Mouse (Mus musculus): ENCODE measurements around the gene Lingo2. TPM values are rescaled to one million over a fixed set of nuclear protein-coding genes. Genes with fewer than 3 reads are reported as not detected.

Lingo2 gene
- polyA plus RNA-seq (2012; ENCODE audit: insufficient read depth, insufficient read length, missing spikeins): not detected in 2 replicates

DNA sequence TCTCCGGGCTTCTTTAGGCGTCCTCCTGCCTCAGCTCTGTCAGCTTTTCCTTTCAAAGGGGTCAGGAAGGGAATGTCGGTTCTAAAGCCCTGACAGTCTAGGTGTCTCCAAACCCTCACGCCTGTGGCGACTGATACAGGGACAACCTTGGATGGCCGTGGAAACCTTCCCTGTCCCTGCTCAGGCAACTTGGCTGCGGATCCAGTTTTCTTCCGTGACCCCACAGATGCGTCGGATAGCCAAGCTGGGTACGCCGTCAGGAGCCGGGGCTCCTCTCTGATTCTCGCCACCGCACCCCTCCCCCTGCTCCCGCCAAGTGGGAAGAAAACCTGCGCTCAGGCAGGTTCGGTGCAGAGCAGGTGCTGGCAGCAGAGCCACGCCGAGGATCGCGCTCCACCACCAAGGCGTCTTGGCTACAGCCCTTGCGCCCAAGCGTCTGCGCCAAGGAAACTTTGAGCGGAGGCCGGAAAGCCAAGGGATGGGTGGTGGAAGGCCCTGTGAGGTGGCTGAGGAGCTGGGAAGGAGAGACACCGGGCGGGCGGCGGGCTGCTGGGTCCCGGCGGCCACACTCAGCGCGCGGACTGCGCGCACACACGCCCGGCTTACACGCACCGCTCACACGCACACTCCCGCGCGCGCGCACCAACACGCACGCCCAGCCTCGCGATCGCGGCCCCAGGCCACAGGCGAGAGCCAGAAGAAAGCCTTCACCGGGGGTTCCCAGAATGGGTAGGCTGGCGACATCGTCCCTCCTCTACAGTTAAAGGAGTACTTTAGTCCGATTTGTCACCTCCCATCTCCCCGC is at the start of gene Lingo2:
TSS of gene Lingo2 (minus strand) at position 598 of the 805 bp plus-strand sequence.
- 0 out of 2 replicates have a peak within 1 kb of the TSS, but pooled peaks have one; percentile 6 for H3K4me3 ChIP-seq (ENCODE audit: insufficient read depth, low read depth, low read length)
- no peaks in the 10 kb centered on the region; the same call in 1 of the 2 replicates for H3K4me1 ChIP-seq (ENCODE audit: control insufficient read depth, insufficient read depth, insufficient read length, low read length)

DNA sequence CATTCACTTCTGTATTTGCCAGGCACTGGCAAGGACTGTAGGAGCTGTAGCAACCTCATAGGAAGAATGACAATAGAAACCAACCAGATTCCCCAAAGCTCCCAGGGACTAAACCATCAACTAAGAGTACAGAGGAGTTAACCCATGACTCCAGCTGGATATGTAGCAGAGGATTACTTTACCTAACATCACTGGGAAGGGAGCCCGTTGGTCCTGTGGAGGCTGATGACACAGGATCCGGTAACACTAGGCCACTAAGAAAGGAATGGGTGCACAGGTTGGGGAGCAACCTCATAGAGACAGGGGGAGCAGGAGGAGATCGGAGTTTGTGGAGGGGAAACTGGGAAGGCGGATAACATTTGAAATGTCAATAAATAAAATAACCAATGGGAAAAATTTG is 21.8 kb upstream of the Lingo2 start:
- Histone ChIP-seq H3K27ac (replicated peaks; ENCODE audit: low read depth, low read length) (no peak overlapping the region), H3K4me3 (ENCODE audit: insufficient read depth, low read depth, low read length) (no peak overlapping the region), H3K4me1 (ENCODE audit: control insufficient read depth, insufficient read depth, insufficient read length, low read length) (no peaks in the 10 kb centered on the region)

More for the DNA sequence above, at the start of gene Lingo2:
- H3K27ac ChIP-seq (replicated peaks; ENCODE audit: low read depth, low read length): no peak within 1 kb of the TSS

DNA sequence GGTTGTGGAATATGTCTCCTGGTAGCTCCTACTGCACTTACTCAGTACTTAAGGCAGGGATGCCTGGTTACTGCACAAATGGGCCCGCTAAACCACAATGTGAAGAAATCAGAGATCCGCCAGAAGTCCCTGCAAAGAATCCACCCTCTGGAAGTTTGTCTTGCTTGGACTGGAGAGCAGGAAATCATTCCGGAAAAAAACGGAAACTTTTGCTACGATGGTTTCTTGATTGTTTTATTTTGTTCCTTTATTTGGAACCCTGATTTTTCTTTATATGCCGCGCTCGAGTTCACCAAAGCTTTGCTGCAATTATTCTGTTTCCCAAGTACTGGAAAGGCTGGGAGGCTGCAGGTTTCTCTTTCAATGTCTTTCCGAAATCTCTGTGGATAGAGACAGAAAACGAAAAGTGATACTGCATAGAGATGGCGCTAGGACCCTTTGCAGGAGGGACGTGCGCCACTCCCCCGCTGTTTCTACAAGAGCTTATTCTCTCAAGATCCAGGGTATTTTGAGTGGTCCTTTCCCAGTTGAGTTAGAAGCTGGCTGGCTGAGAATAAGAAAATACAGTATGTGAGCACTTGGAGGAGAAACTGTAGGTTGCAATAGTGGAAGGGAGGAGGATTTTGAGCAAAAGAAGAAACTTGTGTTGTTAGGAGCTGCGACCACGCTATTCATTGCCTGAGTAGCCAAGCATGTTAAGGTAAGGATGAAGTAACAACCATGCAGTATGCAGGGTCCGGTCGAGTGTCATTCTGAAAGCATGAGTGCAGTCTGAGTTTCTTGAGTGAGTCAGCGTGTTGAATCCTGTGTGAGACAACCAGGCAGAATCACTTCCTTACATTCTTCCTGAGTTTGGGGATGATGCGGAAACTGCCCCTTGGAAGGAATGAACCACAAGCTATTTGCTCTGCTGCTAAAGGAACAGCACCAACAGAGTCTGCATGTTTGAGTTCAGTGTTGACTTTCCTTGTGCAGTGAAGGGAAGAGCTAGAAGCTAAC is 1.2 kb upstream of the Lingo2 start:
- H3K4me1 ChIP-seq (ENCODE audit: control insufficient read depth, insufficient read depth, insufficient read length, low read length): no peaks in the 10 kb centered on the region; the same call in 1 of the 2 replicates
- H3K4me3 ChIP-seq (ENCODE audit: insufficient read depth, low read depth, low read length): no peak overlapping the region
- no peak overlapping the region for H3K27ac ChIP-seq (replicated peaks; ENCODE audit: low read depth, low read length)

DNA sequence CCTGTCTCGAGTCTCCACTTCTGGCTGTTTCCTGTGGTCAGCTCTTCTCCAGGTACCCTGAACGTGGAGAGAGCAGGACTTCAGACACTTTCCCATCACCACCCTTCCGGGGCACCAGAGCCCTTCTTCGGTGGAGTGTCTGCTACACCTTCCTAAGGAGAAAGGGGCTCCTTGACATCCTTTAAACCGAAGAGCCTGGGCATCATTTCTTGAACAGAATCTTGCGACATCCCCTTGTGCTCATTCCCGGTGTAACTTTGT is 338 bp upstream of the Lingo2 start:
- H3K4me3 ChIP-seq (ENCODE audit: insufficient read depth, low read depth, low read length): no peak overlapping the region
- no peak overlapping the region for H3K27ac ChIP-seq (replicated peaks; ENCODE audit: low read depth, low read length)
- H3K4me1 ChIP-seq (ENCODE audit: control insufficient read depth, insufficient read depth, insufficient read length, low read length): no peaks in the 10 kb centered on the region; the same call in 1 of the 2 replicates

DNA sequence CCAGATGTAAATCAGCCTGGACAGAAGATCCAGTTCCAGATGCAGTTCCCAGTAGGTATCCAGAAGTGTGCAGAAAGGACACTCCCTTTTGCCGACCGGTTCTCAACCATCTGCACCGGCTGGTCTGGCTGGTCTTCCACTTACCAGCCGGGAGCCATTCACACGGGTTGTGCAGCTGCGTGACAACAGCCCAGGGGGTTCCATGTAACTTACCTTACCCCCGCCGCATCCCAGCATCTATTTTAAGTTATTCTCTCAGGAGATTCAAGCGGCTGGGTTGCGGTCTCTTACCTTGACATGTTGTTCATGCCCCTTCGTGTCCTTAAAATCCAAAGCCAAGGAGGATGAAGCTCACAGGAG is 777 bp downstream of the Lingo2 start:
- H3K4me1 ChIP-seq (ENCODE audit: control insufficient read depth, insufficient read depth, insufficient read length, low read length): no peaks in the 10 kb centered on the region; the same call in 1 of the 2 replicates
- no peak overlapping the region for H3K4me3 ChIP-seq (ENCODE audit: insufficient read depth, low read depth, low read length)
- no peak overlapping the region for H3K27ac ChIP-seq (replicated peaks; ENCODE audit: low read depth, low read length)

DNA sequence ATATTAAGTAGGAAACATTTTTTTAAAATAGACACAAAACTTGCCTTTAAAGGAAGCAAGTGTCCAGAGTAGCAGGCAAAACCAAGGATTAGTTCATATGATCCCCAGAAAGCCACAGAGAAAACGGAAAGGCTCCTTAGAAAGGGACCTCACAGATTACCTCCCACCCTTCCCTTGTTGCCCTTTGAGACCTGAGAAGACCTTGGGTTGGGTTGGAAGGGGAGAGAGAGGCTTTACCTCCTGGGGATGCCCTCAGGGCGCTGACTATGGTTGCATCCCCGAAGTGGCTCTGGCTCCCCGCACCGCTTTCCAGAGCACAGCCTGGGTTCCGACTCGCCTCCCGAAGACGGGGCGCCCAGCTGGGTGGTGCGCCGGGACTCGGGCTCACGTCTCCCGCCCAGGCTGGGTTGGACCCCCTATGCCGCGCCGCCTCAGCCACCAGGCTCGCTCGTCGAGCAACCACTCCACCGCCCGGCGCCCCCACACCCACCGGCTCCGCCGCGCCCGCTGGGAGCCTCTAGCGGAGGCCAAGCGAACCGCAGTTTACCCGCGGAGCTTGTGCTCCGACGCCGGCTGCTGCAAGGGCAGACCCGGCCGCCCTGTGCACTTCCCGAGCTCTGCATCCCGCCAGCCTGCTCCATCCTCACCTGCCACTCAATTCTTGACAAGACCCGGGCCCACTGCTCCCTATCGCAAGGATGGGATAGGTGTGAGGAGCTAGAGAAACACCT is 1.4 kb downstream of the Lingo2 start:
- Histone ChIP-seq H3K4me1 (ENCODE audit: control insufficient read depth, insufficient read depth, insufficient read length, low read length) (no peaks in the 10 kb centered on the region; the same call in 1 of the 2 replicates), H3K4me3 (ENCODE audit: insufficient read depth, low read depth, low read length) (no peak overlapping the region; the same call in 1 of the 2 replicates), H3K27ac (replicated peaks; ENCODE audit: low read depth, low read length) (no peak overlapping the region)

DNA sequence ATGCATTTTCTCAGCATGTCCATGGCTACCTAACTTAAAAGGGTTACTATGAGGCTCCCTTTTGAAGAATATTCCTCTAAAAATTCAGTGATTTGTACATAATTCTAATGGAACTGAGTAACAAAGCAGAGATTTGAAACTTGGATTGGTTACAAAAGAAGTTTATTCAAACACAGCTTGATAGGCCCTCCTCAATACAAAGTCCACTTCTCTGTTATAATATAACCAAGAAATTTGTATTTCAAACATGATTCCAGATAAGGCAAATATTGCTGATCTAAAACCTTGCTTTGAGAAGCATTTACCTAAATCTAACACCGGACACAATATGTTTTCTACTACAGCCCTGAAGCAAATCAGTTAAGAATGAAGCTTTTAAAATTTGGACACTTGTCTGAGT is 60.7 kb downstream of the Lingo2 start:
- no peak overlapping the region for H3K4me3 ChIP-seq (ENCODE audit: insufficient read depth, low read depth, low read length)

DNA sequence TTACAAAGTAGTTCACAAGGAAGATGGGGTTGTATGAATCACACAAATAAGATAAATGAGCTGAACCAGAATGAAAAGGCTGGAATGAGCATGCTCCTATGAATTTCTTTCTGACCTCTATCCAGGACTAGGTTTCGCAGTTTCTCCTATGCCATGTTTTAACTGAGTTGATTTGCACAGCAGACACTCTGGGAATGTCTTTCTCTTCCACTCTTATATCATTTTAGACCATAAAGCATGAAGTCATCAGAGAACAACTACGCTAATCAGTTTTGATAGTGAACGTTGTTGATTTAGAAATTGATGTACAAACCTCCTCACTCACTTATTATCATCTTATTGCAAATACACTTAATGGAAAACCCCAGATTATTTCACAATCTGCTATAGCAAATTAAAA is 61.2 kb downstream of the Lingo2 start:
- H3K4me1 ChIP-seq (ENCODE audit: control insufficient read depth, insufficient read depth, insufficient read length, low read length): no peaks in the 10 kb centered on the region
- no peak overlapping the region for H3K27ac ChIP-seq (replicated peaks; ENCODE audit: low read depth, low read length)

More for the DNA sequence above, 60.7 kb downstream of the Lingo2 start:
- H3K4me1 ChIP-seq (ENCODE audit: control insufficient read depth, insufficient read depth, insufficient read length, low read length): no peaks in the 10 kb centered on the region
- H3K27ac ChIP-seq (replicated peaks; ENCODE audit: low read depth, low read length): no peak overlapping the region

DNA sequence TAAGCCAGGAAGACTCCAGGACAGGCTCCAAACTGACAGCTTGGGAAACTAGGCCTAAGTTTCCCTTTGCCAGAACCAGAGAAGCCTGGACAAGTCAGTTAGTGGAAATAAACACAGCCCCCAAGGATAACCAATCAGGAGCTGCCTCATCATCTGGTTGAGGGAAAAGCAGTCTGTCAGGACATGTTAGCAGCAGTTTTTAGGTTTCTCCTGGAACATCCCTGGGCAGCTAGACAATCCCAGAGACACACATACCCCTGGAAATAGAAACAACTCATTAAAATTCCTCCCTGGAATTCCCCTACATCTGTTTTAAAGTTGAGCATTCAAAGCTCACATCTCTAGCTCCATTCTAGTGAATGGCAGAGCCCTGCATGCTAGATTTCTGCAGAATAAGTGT is 76.8 kb downstream of the Lingo2 start:
- no peak overlapping the region for H3K4me3 ChIP-seq (ENCODE audit: insufficient read depth, low read depth, low read length)
- H3K4me1 ChIP-seq (ENCODE audit: control insufficient read depth, insufficient read depth, insufficient read length, low read length): no peaks in the 10 kb centered on the region
- no peak overlapping the region for H3K27ac ChIP-seq (replicated peaks; ENCODE audit: low read depth, low read length)

More for the DNA sequence above, 61.2 kb downstream of the Lingo2 start:
- H3K4me3 ChIP-seq (ENCODE audit: insufficient read depth, low read depth, low read length): no peak overlapping the region

DNA sequence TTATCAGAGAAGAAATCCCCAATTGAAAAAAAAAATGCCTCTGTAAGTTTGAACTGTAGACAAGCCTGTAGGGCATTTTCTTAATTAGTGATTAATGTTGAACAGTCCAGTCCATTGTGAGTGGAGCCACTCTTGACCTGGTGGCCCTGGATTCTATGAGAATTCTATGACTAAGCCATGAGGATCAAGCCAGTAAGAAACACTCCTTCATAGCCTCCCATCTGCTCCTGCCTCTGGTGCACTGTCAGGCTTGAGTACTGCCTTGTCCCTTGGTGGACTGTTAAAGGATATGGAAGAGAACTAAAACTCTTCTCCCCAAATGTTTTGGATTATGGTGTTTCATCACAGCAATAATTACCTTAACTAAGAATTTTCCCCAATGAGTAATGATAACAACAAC is 126.6 kb downstream of the Lingo2 start:
- no peak overlapping the region for H3K4me3 ChIP-seq (ENCODE audit: insufficient read depth, low read depth, low read length)
- H3K4me1 ChIP-seq (ENCODE audit: control insufficient read depth, insufficient read depth, insufficient read length, low read length): no peaks in the 10 kb centered on the region
- H3K27ac ChIP-seq (replicated peaks; ENCODE audit: low read depth, low read length): no peak overlapping the region

DNA sequence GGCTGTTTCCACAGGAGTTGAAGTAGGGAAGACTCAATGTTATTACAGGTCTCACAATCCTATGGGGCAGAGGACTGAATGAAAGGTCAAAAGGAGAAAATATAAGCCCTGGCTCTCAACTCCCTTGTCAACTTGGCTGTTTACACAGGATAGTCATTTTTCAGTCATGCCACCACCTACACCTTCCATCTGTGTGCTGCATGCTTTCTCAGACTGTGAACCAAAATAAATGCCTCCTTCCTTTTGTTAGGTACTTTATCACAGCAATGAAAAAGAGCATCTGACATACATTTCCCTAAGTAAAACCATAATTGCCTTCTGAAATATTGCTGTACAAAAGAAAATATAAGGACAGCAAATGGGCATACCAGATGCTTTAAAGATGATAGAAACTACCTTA is 129.6 kb downstream of the Lingo2 start:
- no peak overlapping the region for H3K27ac ChIP-seq (replicated peaks; ENCODE audit: low read depth, low read length)

DNA sequence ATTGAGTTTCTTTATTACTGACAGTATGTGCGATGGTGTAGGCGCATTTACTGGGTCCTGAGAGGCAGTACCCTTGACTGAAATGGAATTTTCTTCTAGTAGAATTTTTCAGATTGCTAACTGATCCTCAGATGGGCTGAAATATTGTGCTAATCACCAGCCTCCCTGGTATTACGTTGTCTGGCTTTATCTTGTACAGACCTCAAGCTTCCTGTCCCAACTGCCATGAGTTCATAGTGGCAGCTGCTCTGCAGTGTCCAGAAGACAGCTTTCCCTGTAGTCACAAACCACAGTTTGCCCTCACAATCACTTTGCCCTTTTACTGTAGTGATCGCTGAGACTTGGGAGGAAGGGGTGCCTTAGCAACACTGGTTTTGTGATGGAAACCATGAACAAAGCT is 176.5 kb downstream of the Lingo2 start:
- Histone ChIP-seq H3K4me3 (ENCODE audit: insufficient read depth, low read depth, low read length) (no peak overlapping the region), H3K27ac (replicated peaks; ENCODE audit: low read depth, low read length) (no peak overlapping the region), H3K4me1 (ENCODE audit: control insufficient read depth, insufficient read depth, insufficient read length, low read length) (no peaks in the 10 kb centered on the region)

More for the DNA sequence above, 129.6 kb downstream of the Lingo2 start:
- Histone ChIP-seq H3K4me1 (ENCODE audit: control insufficient read depth, insufficient read depth, insufficient read length, low read length) (no peaks in the 10 kb centered on the region), H3K4me3 (ENCODE audit: insufficient read depth, low read depth, low read length) (no peak overlapping the region)

DNA sequence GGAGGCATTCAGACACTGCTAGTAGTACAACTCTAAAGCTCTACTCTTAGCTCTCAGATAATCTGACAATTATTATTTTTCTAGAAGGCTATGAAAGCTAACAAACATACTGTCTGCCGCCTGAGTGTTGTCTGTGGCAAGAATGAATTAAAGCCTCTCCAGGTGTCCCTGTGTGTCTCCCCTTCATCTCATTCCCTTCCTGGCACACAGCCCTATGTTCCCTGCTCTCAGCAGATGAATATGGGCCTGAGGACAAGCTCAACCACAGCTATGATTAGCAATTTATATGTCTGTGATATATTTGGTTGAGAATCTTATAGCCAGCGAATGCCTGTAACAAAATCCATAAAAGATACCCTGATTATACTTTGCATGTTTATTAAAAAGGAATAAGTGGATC is 220.9 kb downstream of the Lingo2 start:
- Histone ChIP-seq H3K4me3 (ENCODE audit: insufficient read depth, low read depth, low read length) (no peak overlapping the region), H3K27ac (replicated peaks; ENCODE audit: low read depth, low read length) (no peak overlapping the region), H3K4me1 (ENCODE audit: control insufficient read depth, insufficient read depth, insufficient read length, low read length) (no peaks in the 10 kb centered on the region)

DNA sequence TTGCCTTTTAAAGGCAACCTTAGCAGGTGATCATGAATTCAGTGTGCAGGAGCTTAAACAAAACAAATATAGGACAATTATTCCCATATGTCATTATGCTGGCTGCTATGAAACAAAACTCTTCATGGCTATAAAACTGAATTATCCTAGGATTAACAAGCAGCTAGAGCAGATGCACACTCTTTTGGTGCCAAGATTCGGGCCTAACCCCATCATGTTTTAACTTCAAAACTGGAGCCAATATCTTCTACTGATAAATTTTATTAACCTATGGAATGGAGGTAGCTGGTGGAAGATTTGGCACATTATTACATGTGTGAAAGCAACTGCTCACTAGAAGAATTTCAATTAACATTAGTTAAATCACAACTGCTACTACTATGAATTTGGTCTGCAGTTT is 235.1 kb downstream of the Lingo2 start:
- no peak overlapping the region for H3K4me3 ChIP-seq (ENCODE audit: insufficient read depth, low read depth, low read length)
- H3K27ac ChIP-seq (replicated peaks; ENCODE audit: low read depth, low read length): no peak overlapping the region
- no peaks in the 10 kb centered on the region for H3K4me1 ChIP-seq (ENCODE audit: control insufficient read depth, insufficient read depth, insufficient read length, low read length)

DNA sequence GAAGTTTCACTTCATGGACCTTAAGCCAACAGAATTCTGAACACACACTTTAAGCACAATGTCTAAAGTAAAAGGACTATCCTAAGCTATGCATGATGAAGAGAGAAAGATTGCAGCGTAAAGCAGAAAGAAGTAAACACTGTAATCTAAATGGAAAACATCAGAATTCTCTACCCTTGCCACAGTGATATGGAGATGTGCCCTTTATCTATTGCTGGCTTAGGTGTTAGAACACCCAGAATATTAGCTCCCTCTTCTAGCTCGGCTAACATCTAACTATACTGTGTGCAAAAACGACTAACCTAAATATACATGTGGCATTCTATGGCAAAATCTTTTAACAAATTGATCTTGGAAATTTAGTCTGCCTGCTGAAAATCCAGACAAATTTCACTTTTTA is 252.7 kb downstream of the Lingo2 start:
- H3K4me3 ChIP-seq (ENCODE audit: insufficient read depth, low read depth, low read length): no peak overlapping the region
- no peaks in the 10 kb centered on the region for H3K4me1 ChIP-seq (ENCODE audit: control insufficient read depth, insufficient read depth, insufficient read length, low read length)
- H3K27ac ChIP-seq (replicated peaks; ENCODE audit: low read depth, low read length): no peak overlapping the region
